Mouse (Mus musculus) CH12.LX (cell line): ENCODE results near the gene Ccr8. TPM values are rescaled to one million over a fixed set of nuclear protein-coding genes. Genes with fewer than 3 reads are reported as not detected.

Experiments
- DNase-seq: peaks from one replicate; pipeline ENCODE4 v3.0.0-alpha.2; 2013; ENCODE audit errors: extremely low read depth
- H3K27ac ChIP-seq: 2 replicates; pipeline ENCODE4 v1.5.1; 2012; ENCODE audit warnings: low read depth, mild to moderate bottlenecking, control low read depth, moderate library complexity; ENCODE audit not compliant: insufficient read depth
- H3K27me3 ChIP-seq: replicated peaks from 2 replicates; pipeline ENCODE3; 2012; ENCODE audit warnings: inconsistent platforms
- H3K36me3 ChIP-seq, 2 experiments: replicated peaks in 1 of 2; 2 replicates each; pipeline versions ENCODE3 to v1.6.1; 2012; ENCODE audit warnings: inconsistent platforms in 1 of 2, low read length in 1 of 2, mild to moderate bottlenecking in 1 of 2, mixed read lengths in 1 of 2, moderate library complexity in 1 of 2; ENCODE audit not compliant: control insufficient read depth in 1 of 2, insufficient read depth in 1 of 2
- H3K4me1 ChIP-seq, 2 experiments: 2 replicates each; pipeline ENCODE4 v1.6.1; 2012; ENCODE audit warnings: inconsistent platforms in 1 of 2, moderate library complexity in 1 of 2; ENCODE audit not compliant: insufficient read depth in 2 of 2, control insufficient read depth in 1 of 2
- H3K4me2 ChIP-seq: 2 replicates; pipeline ENCODE4 v1.6.1; 2012; ENCODE audit warnings: low read depth, mild to moderate bottlenecking, control low read depth; ENCODE audit not compliant: poor library complexity, insufficient read depth, severe bottlenecking
- H3K4me3 ChIP-seq, 3 experiments: fragments of 150-350 bp in 1 of 3; sonication (generic) in 1 of 3; replicated peaks in 1 of 3; 2 replicates each; pipeline versions ENCODE3 to v1.5.1; 2011 to 2012; ENCODE audit warnings: low read depth in 2 of 3, low read length in 2 of 3, mild to moderate bottlenecking in 2 of 3, moderate library complexity in 2 of 3, control low read depth in 1 of 3, improper control_type of control experiment in 1 of 3, inconsistent platforms in 1 of 3, mixed read lengths in 1 of 3; ENCODE audit not compliant: poor library complexity in 1 of 3
- H3K79me2 ChIP-seq: replicated peaks from 2 replicates; pipeline ENCODE4 v1.6.1; 2012; ENCODE audit warnings: mild to moderate bottlenecking, moderate library complexity; ENCODE audit not compliant: control insufficient read depth, poor library complexity, insufficient read depth, severe bottlenecking; ENCODE audit errors: extremely low read depth
- H3K9ac ChIP-seq: 2 replicates; pipeline ENCODE4 v1.6.1; 2012; ENCODE audit warnings: low read depth, mild to moderate bottlenecking, control low read depth, moderate library complexity; ENCODE audit not compliant: insufficient read depth
- H3K9me3 ChIP-seq: replicated peaks from 2 replicates; pipeline ENCODE3; 2012; ENCODE audit warnings: low read length, inconsistent platforms, mixed read lengths
- BHLHE40 ChIP-seq: IDR thresholded peaks from 2 replicates; pipeline ENCODE4 v1.6.1; 2011; ENCODE audit warnings: mild to moderate bottlenecking, low read depth, low read length, improper control_type of control experiment
- E2F4 ChIP-seq: IDR thresholded peaks from 2 replicates; pipeline ENCODE4 v1.6.1; 2011; ENCODE audit warnings: low read depth, low read length, improper control_type of control experiment; ENCODE audit not compliant: insufficient replicate concordance
- ELF1 ChIP-seq: IDR thresholded peaks from 2 replicates; pipeline ENCODE4 v1.6.1; 2014; ENCODE audit warnings: low read depth, mild to moderate bottlenecking, inconsistent platforms, low read length, improper control_type of control experiment
- EP300 ChIP-seq: IDR thresholded peaks from 2 replicates; pipeline ENCODE4 v1.6.1; 2011; ENCODE audit warnings: low read length, improper control_type of control experiment
- IRF4 ChIP-seq: IDR thresholded peaks from 2 replicates; pipeline ENCODE4 v1.6.1; 2014; ENCODE audit warnings: low read depth, mild to moderate bottlenecking, inconsistent platforms, low read length, improper control_type of control experiment
- JUN ChIP-seq: IDR thresholded peaks from 2 replicates; pipeline ENCODE4 v1.6.1; 2011; ENCODE audit warnings: low read depth, mild to moderate bottlenecking, low read length, improper control_type of control experiment, moderate library complexity; ENCODE audit not compliant: insufficient read depth
- JUND ChIP-seq: conservative IDR thresholded peaks from 2 replicates; pipeline ENCODE4 v1.6.1; 2011; ENCODE audit warnings: low read depth, low read length, improper control_type of control experiment
- KAT2A ChIP-seq: IDR thresholded peaks from 2 replicates; pipeline ENCODE4 v1.6.1; 2012; ENCODE audit warnings: low read length, improper control_type of control experiment, inconsistent platforms; ENCODE audit not compliant: insufficient replicate concordance
- MAFK ChIP-seq: IDR thresholded peaks from 2 replicates; pipeline ENCODE4 v1.6.1; 2011; ENCODE audit warnings: low read length, improper control_type of control experiment; ENCODE audit not compliant: insufficient replicate concordance
- MAX ChIP-seq: IDR thresholded peaks from 2 replicates; pipeline ENCODE4 v1.6.1; 2011; ENCODE audit warnings: low read length, improper control_type of control experiment
- MEF2A ChIP-seq: IDR thresholded peaks from 2 replicates; pipeline ENCODE4 v1.6.1; 2014; ENCODE audit warnings: low read depth, mild to moderate bottlenecking, inconsistent platforms, low read length, improper control_type of control experiment, borderline replicate concordance
- MXI1 ChIP-seq: IDR thresholded peaks from 2 replicates; pipeline ENCODE4 v1.6.1; 2011; ENCODE audit warnings: mild to moderate bottlenecking, low read depth, low read length, improper control_type of control experiment
- MYC ChIP-seq: IDR thresholded peaks from 2 replicates; pipeline ENCODE4 v1.6.1; 2011; ENCODE audit warnings: low read depth, mild to moderate bottlenecking, improper control_type of control experiment, low read length
- NELFE ChIP-seq: IDR thresholded peaks from 2 replicates; pipeline ENCODE4 v1.6.1; 2011; ENCODE audit warnings: low read depth, low read length, improper control_type of control experiment
- NRF1 ChIP-seq: IDR thresholded peaks from 2 replicates; pipeline ENCODE4 v1.6.1; 2014; ENCODE audit warnings: low read depth, mild to moderate bottlenecking, inconsistent platforms, low read length, improper control_type of control experiment, moderate library complexity
- PAX5 ChIP-seq: IDR thresholded peaks from 2 replicates; pipeline ENCODE4 v1.6.1; 2012; ENCODE audit warnings: low read length, inconsistent platforms, mixed read lengths
- POLR2A ChIP-seq: IDR thresholded peaks from 2 replicates; pipeline ENCODE4 v1.6.1; 2011; ENCODE audit warnings: low read depth, mild to moderate bottlenecking, improper control_type of control experiment, low read length
- RCOR1 ChIP-seq: conservative IDR thresholded peaks from 2 replicates; pipeline ENCODE4 v1.6.1; 2012; ENCODE audit warnings: low read depth, mild to moderate bottlenecking, inconsistent platforms, low read length, improper control_type of control experiment
- SIN3A ChIP-seq: IDR thresholded peaks from 2 replicates; pipeline ENCODE4 v1.6.1; 2012; ENCODE audit warnings: low read length, improper control_type of control experiment, inconsistent platforms
- SMC3 ChIP-seq: IDR thresholded peaks from 2 replicates; pipeline ENCODE4 v1.6.1; 2011; ENCODE audit warnings: low read depth, low read length, improper control_type of control experiment
- TBP ChIP-seq: conservative IDR thresholded peaks from 2 replicates; pipeline ENCODE4 v1.6.1; 2011; ENCODE audit warnings: low read depth, low read length, improper control_type of control experiment
- TCF12 ChIP-seq: IDR thresholded peaks from 2 replicates; pipeline ENCODE4 v1.6.1; 2014; ENCODE audit warnings: low read depth, mild to moderate bottlenecking, inconsistent platforms, low read length, improper control_type of control experiment
- UBTF ChIP-seq: IDR thresholded peaks from 2 replicates; pipeline ENCODE4 v1.6.1; 2012; ENCODE audit warnings: low read depth, mild to moderate bottlenecking, inconsistent platforms, low read length, improper control_type of control experiment, moderate library complexity
- USF2 ChIP-seq: conservative IDR thresholded peaks from 2 replicates; pipeline ENCODE4 v1.6.1; 2011; ENCODE audit warnings: low read depth, low read length, improper control_type of control experiment
- ZC3H11A ChIP-seq: IDR thresholded peaks from 2 replicates; pipeline ENCODE4 v1.6.1; 2012; ENCODE audit warnings: low read depth, mild to moderate bottlenecking, inconsistent platforms, low read length, improper control_type of control experiment
- ZNF384 ChIP-seq: IDR thresholded peaks from 2 replicates; pipeline ENCODE4 v1.6.1; 2012; ENCODE audit warnings: low read depth, low read length, improper control_type of control experiment, inconsistent platforms
- dilution Hi-C: fragments of 300-500 bp; cut with MboI; formaldehyde crosslinking; loops from 2 replicates; pipeline ENCODE4 v1.14.3; 2020; ENCODE audit warnings: low sequenced_read_pairs; ENCODE audit not compliant: extremely low pct_unique_long_range_greater_than_20kb, extremely low pct_ligation_motif_present
- in situ Hi-C: fragments of 300-500 bp; cut with MboI; formaldehyde crosslinking; loops from 3 replicates; pipeline ENCODE4 v1.14.3; 2019; ENCODE audit warnings: low sequenced_read_pairs, low pct_ligation_motif_present, low pct_unique_long_range_greater_than_20kb, mixed read lengths
- polyA plus RNA-seq: library from polyadenylated mRNA; unstranded; fragments of >175 nt; gene quantifications from 2 replicates; pipeline ENCODE4 v1.2.1, GENCODE M21; 2012; ENCODE audit warnings: low read depth; ENCODE audit not compliant: insufficient read length
- total RNA-seq, 2 experiments: library from RNA; depleted of rRNA; stranded (reverse); fragments of 300-350 nt in 1 of 2; fragments of >200 nt in 1 of 2; gene quantifications; 2 replicates each; pipeline ENCODE4 v1.2.3; 2012 to 2014

Ccr8 gene
- total and polyA plus RNA-seq, 3 experiments = not detected

- Histone ChIP-seq H3K9ac (peak overlapping the region; percentile 50), H3K4me2 (peak overlapping the region; percentile 69), H3K4me3 (no peak overlapping the region), H3K27me3 (no peaks in the 10 kb centered on the region), H3K36me3 (peaks cover 36 to 54% of the 10 kb centered on the region in 2 experiments), H3K4me1 (peaks cover 12 to 46% of the 10 kb centered on the region in 2 experiments), H3K9me3 (no peaks in the 10 kb centered on the region), H3K79me2 (peaks cover 12% of the 10 kb centered on the region), H3K27ac (peak overlapping the region; percentile 60; the same call in 1 of the 2 replicates)
- DNase-seq = no peak
- in situ Hi-C loops = no loop called here
- dilution Hi-C loops = no loop called here
- TF ChIP-seq NELFE (no peak), MXI1 (0 out of 2 replicates have a peak, but pooled peaks have one; percentile 43), UBTF (no peak), MAFK (no peak), SIN3A (no peak; the same call in 1 of the 2 replicates), ELF1 (no peak), E2F4 (no peak), POLR2A (no peak), SMC3 (no peak), MAX (peak; percentile 54; the same call in 1 of the 2 replicates), JUND (no peak), BHLHE40 (peak; percentile 34; the same call in 1 of the 2 replicates), MYC (no peak), TCF12 (0 out of 2 replicates have a peak, but pooled peaks have one; percentile 37), MEF2A (0 out of 2 replicates have a peak, but pooled peaks have one; percentile 55), PAX5 (no peak), EP300 (peak; percentile 68; the same call in 1 of the 2 replicates), NRF1 (no peak), ZC3H11A (no peak), KAT2A (0 out of 2 replicates have a peak, but pooled peaks have one; percentile 43), JUN (no peak), ZNF384 (no peak), TBP (no peak), USF2 (no peak), IRF4 (peak; percentile 80), RCOR1 (0 out of 2 replicates have a peak, but pooled peaks have one; percentile 23)
Measured at GRCm38 (mm10) chr9:120116184-120116624, 24.3 kb downstream of the Ccr8 start.
